Mouse (Mus musculus) stomach, embryonic 14.5 days (tissue): ENCODE results near the gene Myo1e. TPM values are rescaled to one million over a fixed set of nuclear protein-coding genes. Genes with fewer than 3 reads are reported as not detected.

Experiments used
- ATAC-seq: fragments of 200-750 bp; cut with Nextera tagmentation; 2 replicates; pipeline ENCODE4 v1.8.0; 2017; ENCODE audit warnings: low read depth, moderate TSS enrichment; ENCODE audit not compliant: insufficient number of reproducible peaks, insufficient read depth, low FRiP score
- H3K27ac ChIP-seq: fragments of 300-500 bp; sonication (generic); 2 replicates; pipeline ENCODE4 v1.5.1; 2014; ENCODE audit warnings: mild to moderate bottlenecking, low read length, moderate library complexity, mixed read lengths
- H3K27me3 ChIP-seq: fragments of 300-500 bp; sonication (generic); 2 replicates; pipeline ENCODE4 v1.6.1; 2014; ENCODE audit warnings: low read length, control low read depth, mixed read lengths; ENCODE audit not compliant: control insufficient read depth, insufficient read depth
- H3K36me3 ChIP-seq: fragments of 300-500 bp; sonication (generic); 2 replicates; pipeline ENCODE4 v1.6.1; 2014; ENCODE audit warnings: mild to moderate bottlenecking, control low read depth, low read length, moderate library complexity, mixed read lengths; ENCODE audit not compliant: control insufficient read depth, insufficient read depth
- H3K4me1 ChIP-seq: fragments of 300-500 bp; sonication (generic); 2 replicates; pipeline ENCODE4 v1.6.1; 2014; ENCODE audit warnings: low read length, control low read depth, mixed read lengths; ENCODE audit not compliant: control insufficient read depth, insufficient read depth
- H3K4me2 ChIP-seq: fragments of 300-500 bp; sonication (generic); replicated peaks from 2 replicates; pipeline ENCODE4 v1.6.1; 2014; ENCODE audit warnings: low read depth, low read length, control low read depth
- H3K4me3 ChIP-seq: fragments of 300-500 bp; sonication (generic); 2 replicates; pipeline ENCODE4 v1.5.1; 2014; ENCODE audit warnings: low read depth, low read length, control low read depth
- H3K9ac ChIP-seq: fragments of 300-500 bp; sonication (generic); replicated peaks from 2 replicates; pipeline ENCODE4 v1.6.1; 2014; ENCODE audit warnings: low read depth, mild to moderate bottlenecking, control low read depth, low read length, moderate library complexity, mixed read lengths
- H3K9me3 ChIP-seq: fragments of 300-500 bp; sonication (generic); 2 replicates; pipeline ENCODE4 v1.6.1; 2016; ENCODE audit warnings: low read depth, low read length, control low read depth; ENCODE audit not compliant: control insufficient read depth
- WGBS: fragments of 180-500 bp; shearing (Covaris S2); extraction: QIAGEN DNeasy Blood & Tissue Kit; methylation state at CpG from one replicate; pipeline ENCODE4 v1.1.7; 2014; 5-methylcytosine and 5-hydroxymethylcytosine counted together
- polyA plus RNA-seq: library from polyadenylated mRNA; unstranded; fragments of >200 nt; fragmentation: Nextera tagmentation; extraction: Ambion mirVana; gene quantifications from 2 replicates; pipeline ENCODE4 v1.2.1, GENCODE M21; 2014

Myo1e gene
- polyA plus RNA-seq, 1 experiment from 2014 or later: 23.2 TPM

GRCm38 (mm10) chr9:70379502-70380467, 172.6 kb downstream of the Myo1e start:
- Histone ChIP-seq H3K4me1 (no peaks in the 10 kb centered on the region), H3K4me3 (no peak overlapping the region), H3K9me3 (no peaks in the 10 kb centered on the region), H3K36me3 (peaks cover 20% of the 10 kb centered on the region), H3K27me3 (no peaks in the 10 kb centered on the region), H3K4me2 (no peak overlapping the region), H3K27ac (no peak overlapping the region), H3K9ac (no peak overlapping the region)
- ATAC-seq: no peak
- 87% methylated on average over 7 of the region's 7 CpGs for WGBS

GRCm38 (mm10) chr9:70382091-70382490, 174.9 kb downstream of the Myo1e start:
- Histone ChIP-seq H3K4me3 (no peak overlapping the region), H3K27me3 (no peaks in the 10 kb centered on the region), H3K27ac (no peak overlapping the region), H3K4me1 (no peaks in the 10 kb centered on the region), H3K9me3 (no peaks in the 10 kb centered on the region), H3K9ac (no peak overlapping the region), H3K36me3 (peaks cover 14% of the 10 kb centered on the region), H3K4me2 (no peak overlapping the region)
- 78% methylated on average over 12 of the region's 12 CpGs for WGBS
- no peak for ATAC-seq

- no peaks in the 10 kb centered on the region for H3K4me1 ChIP-seq
- no peak overlapping the region for H3K9ac ChIP-seq
- H3K9me3 ChIP-seq: no peaks in the 10 kb centered on the region
- no peak overlapping the region for H3K27ac ChIP-seq
- no peak overlapping the region for H3K4me2 ChIP-seq
- no peak for ATAC-seq
- H3K27me3 ChIP-seq: no peaks in the 10 kb centered on the region
- 75% methylated on average over 10 of the region's 10 CpGs for WGBS
- no peak overlapping the region for H3K4me3 ChIP-seq
- H3K36me3 ChIP-seq: peaks cover 14% of the 10 kb centered on the region
These were observed 176.6 kb downstream of the Myo1e start for GRCm38 (mm10) chr9:70383750-70384149.

DNA sequence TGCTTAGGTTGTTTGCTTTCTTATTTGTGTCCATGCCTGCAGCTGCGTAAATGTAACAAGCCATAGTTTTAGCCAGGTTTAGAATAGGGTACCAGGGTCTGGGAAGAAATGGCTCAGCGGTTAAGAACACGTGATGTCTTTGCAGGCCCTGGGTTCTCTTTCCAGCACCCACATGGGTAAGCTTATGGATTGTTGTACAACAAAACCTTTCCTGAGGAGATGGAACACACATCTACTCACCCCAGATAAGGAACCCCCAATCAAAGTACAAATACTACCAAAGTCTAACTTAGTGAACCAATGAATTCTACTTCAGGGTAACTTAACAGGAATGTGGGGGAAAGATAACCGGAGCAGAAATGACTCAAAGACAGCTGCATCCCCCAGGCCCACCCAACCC, 177.3 kb downstream of the Myo1e start:
- Histone ChIP-seq H3K4me3 (no peak overlapping the region), H3K9me3 (no peaks in the 10 kb centered on the region), H3K4me1 (no peaks in the 10 kb centered on the region), H3K36me3 (peaks cover 11% of the 10 kb centered on the region; the same call in 1 of the 2 replicates), H3K27ac (no peak overlapping the region), H3K4me2 (no peak overlapping the region), H3K27me3 (no peaks in the 10 kb centered on the region), H3K9ac (no peak overlapping the region)
- no peak for ATAC-seq
- 94% methylated on average over 4 of the region's 4 CpGs for WGBS

- Histone ChIP-seq H3K4me1 (no peaks in the 10 kb centered on the region), H3K27ac (no peak overlapping the region), H3K36me3 (peaks cover 10% of the 10 kb centered on the region; the same call in 1 of the 2 replicates), H3K4me3 (no peak overlapping the region), H3K4me2 (no peak overlapping the region), H3K27me3 (no peaks in the 10 kb centered on the region), H3K9ac (no peak overlapping the region), H3K9me3 (no peaks in the 10 kb centered on the region)
- 51% methylated on average over 18 of the region's 18 CpGs for WGBS
- ATAC-seq: no peak
These were observed 178.0 kb downstream of the Myo1e start for GRCm38 (mm10) chr9:70384958-70385728.

DNA sequence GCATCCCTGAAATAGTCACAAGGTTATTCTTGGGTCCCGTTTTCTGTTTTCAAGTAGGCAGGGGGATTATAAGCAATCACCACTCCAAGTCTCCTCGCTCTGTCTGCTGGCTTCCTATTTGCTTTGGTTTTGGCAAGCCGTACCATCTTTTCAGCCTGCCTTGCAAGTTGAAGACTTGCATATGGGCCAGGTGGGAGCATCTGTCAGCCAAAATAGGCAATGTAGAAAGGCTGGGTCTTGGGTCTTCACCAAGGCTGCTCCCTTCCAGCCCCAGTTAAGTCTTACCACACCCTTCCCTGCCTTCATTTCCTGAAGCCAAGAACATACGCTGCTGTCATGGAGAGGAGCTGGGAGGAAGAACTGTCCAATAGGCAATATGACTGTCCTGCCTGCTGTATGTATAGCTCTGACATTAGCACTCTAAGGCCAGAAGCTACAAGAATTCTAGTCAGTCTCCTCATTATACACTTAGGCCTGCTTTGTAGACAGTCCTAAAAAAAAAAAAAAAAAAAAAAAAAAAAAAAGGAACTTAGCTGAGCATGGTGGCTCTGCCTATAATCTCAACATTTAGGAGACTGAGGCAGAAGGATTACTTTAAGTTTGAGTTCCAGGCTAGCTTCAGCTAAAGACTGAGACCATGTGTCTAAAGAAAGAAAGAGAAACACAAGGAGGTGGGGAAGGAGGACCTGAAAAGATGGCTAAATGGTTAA, 180.4 kb downstream of the Myo1e start:
- H3K4me1 ChIP-seq: 0 out of 2 replicates have a peak, but pooled peaks cover 4% of the 10 kb centered on the region
- 77% methylated on average over 4 of the region's 4 CpGs for WGBS
- H3K27me3 ChIP-seq: no peaks in the 10 kb centered on the region
- no peak overlapping the region for H3K4me2 ChIP-seq
- no peak for ATAC-seq
- H3K27ac ChIP-seq: no peak overlapping the region
- no peak overlapping the region for H3K9ac ChIP-seq
- H3K36me3 ChIP-seq: peaks cover 8% of the 10 kb centered on the region; the same call in 1 of the 2 replicates
- no peaks in the 10 kb centered on the region for H3K9me3 ChIP-seq
- no peak overlapping the region for H3K4me3 ChIP-seq

DNA sequence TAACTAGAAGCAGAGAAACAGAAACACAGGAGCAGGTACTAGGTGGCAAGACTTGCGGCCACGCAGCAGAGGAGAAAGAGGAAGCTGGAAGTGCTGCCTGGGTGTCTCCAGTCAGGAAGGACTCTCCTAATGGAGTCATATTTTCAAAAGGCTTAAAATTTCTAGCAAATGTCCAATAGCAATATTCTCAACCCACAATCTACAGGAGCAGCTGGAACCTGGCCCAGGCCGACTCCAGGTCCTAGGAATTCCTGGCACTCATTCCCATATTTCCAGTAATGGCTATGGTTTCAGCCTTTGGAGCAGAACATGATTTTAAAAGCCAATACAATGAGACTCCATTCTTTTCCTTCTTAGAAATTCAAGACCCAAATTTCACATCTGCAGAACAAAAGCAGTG, 182.4 kb downstream of the Myo1e start:
- H3K36me3 ChIP-seq: 0 out of 2 replicates have a peak, but pooled peaks cover 2% of the 10 kb centered on the region
- H3K27me3 ChIP-seq: no peaks in the 10 kb centered on the region
- 75% methylated on average over 3 of the region's 3 CpGs for WGBS
- no peak overlapping the region for H3K4me2 ChIP-seq
- no peak for ATAC-seq
- no peak overlapping the region for H3K4me3 ChIP-seq
- 0 out of 2 replicates have a peak, but pooled peaks cover 4% of the 10 kb centered on the region for H3K4me1 ChIP-seq
- no peak overlapping the region for H3K27ac ChIP-seq
- H3K9me3 ChIP-seq: no peaks in the 10 kb centered on the region
- no peak overlapping the region for H3K9ac ChIP-seq

DNA sequence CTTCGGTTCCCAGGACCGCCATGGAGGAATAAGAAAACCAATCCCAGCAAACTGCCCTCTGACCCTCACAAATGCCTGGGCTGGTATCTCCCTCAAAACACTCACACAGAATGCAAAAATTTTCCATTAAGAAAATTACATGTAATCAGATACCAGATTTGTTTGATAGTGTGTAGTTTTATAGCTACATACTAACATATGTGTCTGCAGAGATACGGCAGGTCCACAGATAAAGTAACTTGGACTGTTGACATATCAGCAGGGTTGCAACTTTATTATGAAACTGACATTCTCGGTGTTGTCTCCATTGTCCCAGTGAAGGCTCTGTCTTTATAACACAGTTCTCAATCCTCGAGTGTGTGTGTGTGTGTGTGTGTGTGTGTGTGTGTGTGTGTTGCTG, 183.9 kb downstream of the Myo1e start:
- Histone ChIP-seq H3K9ac (no peak overlapping the region), H3K36me3 (peaks cover 3% of the 10 kb centered on the region; the same call in 1 of the 2 replicates), H3K4me3 (no peak overlapping the region), H3K27me3 (no peaks in the 10 kb centered on the region), H3K4me2 (no peak overlapping the region), H3K27ac (no peak overlapping the region), H3K9me3 (no peaks in the 10 kb centered on the region), H3K4me1 (0 out of 2 replicates have a peak, but pooled peaks cover 4% of the 10 kb centered on the region)
- 95% methylated on average over 5 of the region's 5 CpGs for WGBS
- ATAC-seq: no peak
